Mouse (Mus musculus): ENCODE results near the gene Nme7.

DNA sequence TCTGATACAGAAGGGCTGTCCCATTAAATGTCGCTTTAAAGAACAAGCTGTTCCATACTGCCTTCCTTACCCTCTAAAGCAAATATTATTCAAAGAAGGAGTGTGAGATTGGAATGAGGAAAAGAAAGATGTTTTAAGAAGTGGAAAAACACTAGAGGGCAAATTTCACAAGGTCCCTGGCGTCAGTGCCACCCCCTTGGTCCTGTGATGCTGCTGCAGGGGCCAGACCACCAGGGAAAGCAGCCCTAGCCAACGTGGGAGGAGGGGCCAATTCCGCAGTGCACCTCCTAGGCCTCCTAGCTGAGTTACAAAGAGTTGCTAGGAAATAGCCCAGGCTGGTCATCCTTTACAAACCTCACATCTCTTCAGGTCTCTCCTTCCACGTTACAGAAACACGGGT, 152.1 kb downstream of the Nme7 start:
- no peak for TF ChIP-seq GATA1 (IDR thresholded peaks at IDR 0.05; ENCODE audit: low read length)
- TF ChIP-seq TAL1 (IDR thresholded peaks at IDR 0.05; ENCODE audit: low read length): no peak
